Mouse (Mus musculus) neutrophil, adult 83 days (primary cell): Measurements from ENCODE around the gene Bicc1. TPM values are rescaled to one million over a fixed set of nuclear protein-coding genes. Genes with fewer than 3 reads are reported as not detected.

Experiments used
- total RNA-seq, 2 experiments: library from RNA; stranded (reverse); gene quantifications; one replicate each; pipeline ENCODE4 v1.2.4; 2023

Gene Bicc1
- under 1 TPM; 0.24 to 0.26 TPM for total RNA-seq

GRCm38 (mm10) chr10:71159676-71160235 lies at the start of gene Bicc1:
TSS of gene Bicc1 (minus strand) at chr10:71159700.

Other genes starting within 250 kb of the Bicc1 start
- gene Tfam, start 78.6 kb upstream of the Bicc1 start, total RNA-seq: 10 to 100 TPM; 14.6 to 17.7 TPM
- gene Ube2d1, start 125.6 kb upstream of the Bicc1 start, total RNA-seq: 10 to 100 TPM; 17.5 to 18.2 TPM
- gene Cisd1, start 185.3 kb upstream of the Bicc1 start, total RNA-seq: 10 to 100 TPM; 14.2 to 15.3 TPM
- gene Ipmk, start 188.1 kb upstream of the Bicc1 start, total RNA-seq: 10 to 100 TPM; 66.6 to 75.6 TPM